Mouse (Mus musculus) lung, postnatal 4 days (tissue): Measurements from ENCODE around the gene Sell.

ENCODE experiments used
- DNase-seq, 2 experiments: peaks; one replicate each; pipeline ENCODE4 v3.0.0; 2021

Gene Sell

GRCm38 (mm10) chr1:164075416-164075815 lies 13.6 kb downstream of the Sell start:
- no peak for DNase-seq

- no peak for DNase-seq
Observed at GRCm38 (mm10) chr1:164076441-164076840, 14.7 kb downstream of the Sell start.

- DNase-seq = no peak
Observed at GRCm38 (mm10) chr1:164077031-164077430, 15.2 kb downstream of the Sell start.

GRCm38 (mm10) chr1:164078323-164078741 lies 16.6 kb downstream of the Sell start:
- no peak for DNase-seq

- no peak for DNase-seq
Observed at GRCm38 (mm10) chr1:164079091-164079490, 17.3 kb downstream of the Sell start.

GRCm38 (mm10) chr1:164083046-164083445 lies 21.3 kb downstream of the Sell start:
- DNase-seq = no peak

GRCm38 (mm10) chr1:164086797-164087196 lies 25.0 kb downstream of the Sell start:
- no peak for DNase-seq

- no peak for DNase-seq
Observed at GRCm38 (mm10) chr1:164087872-164088271, 26.1 kb downstream of the Sell start.

- DNase-seq = no peak
Observed at GRCm38 (mm10) chr1:164096780-164097179, 35.0 kb downstream of the Sell start.

GRCm38 (mm10) chr1:164097911-164098310 lies 36.1 kb downstream of the Sell start:
- no peak for DNase-seq

GRCm38 (mm10) chr1:164098372-164098771 lies 36.6 kb downstream of the Sell start:
- no peak for DNase-seq

GRCm38 (mm10) chr1:164109763-164110162 lies 48.0 kb downstream of the Sell start:
- no peak for DNase-seq

- DNase-seq = no peak
Observed at GRCm38 (mm10) chr1:164110591-164111329, 49.0 kb downstream of the Sell start.

- DNase-seq = no peak
Observed at GRCm38 (mm10) chr1:164114280-164114679, 52.5 kb downstream of the Sell start.

GRCm38 (mm10) chr1:164114947-164115493 lies 53.2 kb downstream of the Sell start, which contains the start of gene Selp:
Gene Selp, plus strand, starts transcription at chr1:164115264.
- DNase-seq = no peak

GRCm38 (mm10) chr1:164115647-164116046 lies 53.9 kb downstream of the Sell start:
- DNase-seq = no peak

- no peak for DNase-seq
Observed at GRCm38 (mm10) chr1:164117869-164118268, 56.1 kb downstream of the Sell start.

- no peak for DNase-seq
Observed at GRCm38 (mm10) chr1:164119892-164120776, 58.4 kb downstream of the Sell start.

GRCm38 (mm10) chr1:164120777-164121158 lies 59.0 kb downstream of the Sell start:
- DNase-seq = no peak

GRCm38 (mm10) chr1:164123836-164124235 lies 62.1 kb downstream of the Sell start:
- no peak for DNase-seq

GRCm38 (mm10) chr1:164130013-164130412 lies 68.2 kb downstream of the Sell start:
- no peak for DNase-seq

GRCm38 (mm10) chr1:164132609-164133008 lies 70.8 kb downstream of the Sell start:
- no peak for DNase-seq
